Mouse (Mus musculus) embryonic fibroblast, embryonic 13.5 days (primary cell): ENCODE results near the gene Syn3.

Source experiments
- CTCF ChIP-seq: IDR thresholded peaks from 2 replicates; pipeline ENCODE4 v1.5.1; 2011; ENCODE audit warnings: mild to moderate bottlenecking, control low read depth, low read length, moderate library complexity, borderline replicate concordance; ENCODE audit not compliant: insufficient read depth
- POLR2A ChIP-seq: IDR thresholded peaks from 2 replicates; pipeline ENCODE4 v1.6.1; 2011; ENCODE audit warnings: low read depth, mild to moderate bottlenecking, control low read depth, low read length, moderate library complexity

- TF ChIP-seq POLR2A (no peak), CTCF (no peak)
These were observed 146.2 kb downstream of the Syn3 start for GRCm38 (mm10) chr10:86352521-86352920.
